Mouse (Mus musculus): ENCODE measurements around the gene Dctn2. TPM values are rescaled to one million over a fixed set of nuclear protein-coding genes. Genes with fewer than 3 reads are reported as not detected.

Gene Dctn2
- total and polyA plus RNA-seq, 3 experiments = 66.3 to 91.9 (median 79.1) TPM

DNA sequence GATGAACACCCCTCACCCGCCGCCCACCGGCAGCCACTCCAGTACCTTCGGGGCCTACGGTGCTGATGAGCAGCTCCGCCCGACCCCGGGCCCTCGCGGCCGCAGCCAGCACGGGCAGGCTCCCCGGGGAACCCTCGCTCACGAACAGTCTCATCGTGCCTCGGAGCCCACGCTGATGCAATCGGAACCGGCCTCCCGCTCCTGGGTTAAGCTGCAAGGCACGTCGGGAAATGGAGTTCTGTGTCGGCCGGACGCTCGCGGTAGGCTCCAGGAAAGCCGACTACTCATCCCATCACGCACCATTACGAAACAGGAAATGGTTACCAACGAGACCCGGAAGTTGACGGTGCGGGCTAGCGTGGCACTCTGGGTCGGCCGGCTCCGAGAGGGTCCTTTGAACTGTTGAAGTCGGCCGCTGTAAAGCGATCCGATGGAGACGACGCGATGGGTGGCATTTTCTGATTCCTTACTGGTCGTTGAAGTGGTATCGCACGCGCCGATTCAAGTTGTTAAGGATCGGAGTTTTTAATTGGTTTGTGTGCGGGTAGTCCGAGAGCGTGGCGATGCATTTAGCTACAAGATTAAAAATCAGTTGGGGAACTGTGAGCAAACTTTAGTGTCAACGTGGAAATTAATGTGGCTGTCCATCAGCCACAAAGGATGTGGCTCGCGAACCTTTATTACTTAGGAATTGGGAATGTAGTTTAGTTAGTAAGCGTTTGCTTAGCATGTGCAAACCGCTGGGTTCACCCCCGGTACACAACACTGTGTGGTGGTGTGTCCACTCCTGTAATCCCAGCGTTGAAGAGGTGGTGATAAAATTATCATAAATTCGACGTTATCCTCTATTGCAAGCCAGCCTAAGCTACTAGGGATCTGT is 45.5 kb downstream of the Dctn2 start, which contains the start of gene Mars:
TSS of gene Mars (minus strand) at position 311 of the 880 bp plus-strand sequence.
- H3K27me3 ChIP-seq (replicated peaks) = no peaks in the 10 kb centered on the region
- dilution Hi-C loops (cut with MboI; ENCODE audit: extremely low pct_ligation_motif_present, extremely low pct_unique_long_range_greater_than_20kb, low sequenced_read_pairs) = no loop called here
- H3K4me3 ChIP-seq (replicated peaks in 1 of 3; ENCODE audit: low read depth in 2 of 3, low read length in 2 of 3, poor library complexity in 1 of 3) = peak within 1 kb of the TSS; percentile 80 to 97 (median 83)
- TF ChIP-seq ZNF384 (IDR thresholded peaks at IDR 0.05; ENCODE audit: low read depth, low read length) (no peak), RCOR1 (conservative IDR thresholded peaks at IDR 0.05; ENCODE audit: low read depth, low read length) (no peak), POLR2A (IDR thresholded peaks at IDR 0.05; ENCODE audit: low read depth, low read length) (peak; percentile 82), SIN3A (IDR thresholded peaks at IDR 0.05; ENCODE audit: low read length) (peak; percentile 93), RAD21 (IDR thresholded peaks at IDR 0.05; ENCODE audit: low read depth, low read length) (no peak), EP300 (IDR thresholded peaks at IDR 0.05; ENCODE audit: low read length) (no peak), NRF1 (IDR thresholded peaks at IDR 0.05; ENCODE audit: low read depth, low read length) (peak; percentile 47), ELF1 (IDR thresholded peaks at IDR 0.05; ENCODE audit: low read depth, low read length) (peak; percentile 96), CHD2 (IDR thresholded peaks at IDR 0.05; ENCODE audit: low read length) (peak; percentile 12; the same call in 1 of the 2 replicates), HCFC1 (IDR thresholded peaks at IDR 0.05; ENCODE audit: low read depth, low read length) (peak; percentile 95), MEF2A (IDR thresholded peaks at IDR 0.05; ENCODE audit: borderline replicate concordance, low read depth, low read length) (peak; percentile 45; the same call in 1 of the 2 replicates), USF1 (IDR thresholded peaks at IDR 0.05; ENCODE audit: low read depth, low read length) (no peak; the same call in 1 of the 2 replicates), NELFE (IDR thresholded peaks at IDR 0.05; ENCODE audit: low read depth, low read length) (peak; percentile 69), USF2 (conservative IDR thresholded peaks at IDR 0.05; ENCODE audit: low read depth, low read length) (no peak; the same call in 1 of the 2 replicates), CTCF (conservative IDR thresholded peaks at IDR 0.05 in 1 of 2, IDR thresholded peaks at IDR 0.05 in 1 of 2; ENCODE audit: low read depth in 2 of 2, low read length in 2 of 2) (no peak), KAT2A (IDR thresholded peaks at IDR 0.05; ENCODE audit: insufficient replicate concordance, low read length) (peak; percentile 92), PAX5 (IDR thresholded peaks at IDR 0.05; ENCODE audit: low read length) (no peak), MAFK (IDR thresholded peaks at IDR 0.05; ENCODE audit: insufficient replicate concordance, low read length) (0 out of 2 replicates have a peak, but pooled peaks have one; percentile 56), ZMIZ1 (IDR thresholded peaks at IDR 0.05; ENCODE audit: low read depth, low read length) (peak; percentile 84), GABPA (IDR thresholded peaks at IDR 0.05; ENCODE audit: insufficient replicate concordance, low read depth, low read length) (peak; percentile 66; the same call in 1 of the 2 replicates), JUND (conservative IDR thresholded peaks at IDR 0.05; ENCODE audit: low read depth, low read length) (no peak), MYC (IDR thresholded peaks at IDR 0.05; ENCODE audit: low read depth, low read length) (peak; percentile 69; the same call in 1 of the 2 replicates), TBP (conservative IDR thresholded peaks at IDR 0.05; ENCODE audit: low read depth, low read length) (0 out of 2 replicates have a peak, but pooled peaks have one; percentile 43), JUN (IDR thresholded peaks at IDR 0.05; ENCODE audit: insufficient read depth, low read depth, low read length) (no peak), MAZ (IDR thresholded peaks at IDR 0.05; ENCODE audit: low read depth, low read length) (peak; percentile 9; the same call in 1 of the 2 replicates), ZKSCAN1 (IDR thresholded peaks at IDR 0.05; ENCODE audit: borderline replicate concordance, low read depth, low read length) (no peak), MXI1 (IDR thresholded peaks at IDR 0.05; ENCODE audit: low read depth, low read length) (peak; percentile 78), E2F4 (IDR thresholded peaks at IDR 0.05; ENCODE audit: insufficient replicate concordance, low read depth, low read length) (no peak; the same call in 1 of the 2 replicates), POLR2AphosphoS2 (IDR thresholded peaks at IDR 0.05; ENCODE audit: low read depth, low read length) (peak; percentile 49; the same call in 1 of the 2 replicates), BHLHE40 (IDR thresholded peaks at IDR 0.05; ENCODE audit: low read depth, low read length) (peak; percentile 50), IRF4 (IDR thresholded peaks at IDR 0.05; ENCODE audit: low read depth, low read length) (peak; percentile 77), ZC3H11A (IDR thresholded peaks at IDR 0.05; ENCODE audit: low read depth, low read length) (no peak), UBTF (IDR thresholded peaks at IDR 0.05; ENCODE audit: low read depth, low read length) (no peak), MAX (IDR thresholded peaks at IDR 0.05; ENCODE audit: low read length) (peak; percentile 90), ETS1 (conservative IDR thresholded peaks at IDR 0.05; ENCODE audit: low read depth, low read length) (peak; percentile 45), SMC3 (IDR thresholded peaks at IDR 0.05; ENCODE audit: low read depth, low read length) (no peak), CHD1 (IDR thresholded peaks at IDR 0.05; ENCODE audit: low read depth, low read length) (peak; percentile 83; the same call in 1 of the 2 replicates), TCF12 (IDR thresholded peaks at IDR 0.05; ENCODE audit: low read depth, low read length) (peak; percentile 72)
- in situ Hi-C loops (cut with MboI; ENCODE audit: low pct_ligation_motif_present, low pct_unique_long_range_greater_than_20kb, low sequenced_read_pairs) = no loop called here
- H3K9me3 ChIP-seq (replicated peaks; ENCODE audit: low read length) = no peaks in the 10 kb centered on the region
- peak; percentile 97 for DNase-seq (ENCODE audit: extremely low read depth)
- H3K79me2 ChIP-seq (replicated peaks; ENCODE audit: control insufficient read depth, extremely low read depth, insufficient read depth, poor library complexity, severe bottlenecking) = peaks cover 19% of the 10 kb centered on the region
- H3K4me1 ChIP-seq (ENCODE audit: control insufficient read depth in 1 of 2, insufficient read depth in 2 of 2) = peaks cover 5 to 17% of the 10 kb centered on the region in 2 experiments
- H3K36me3 ChIP-seq (replicated peaks in 1 of 2; ENCODE audit: control insufficient read depth in 1 of 2, insufficient read depth in 1 of 2, low read length in 1 of 2) = peaks cover 30 to 32% of the 10 kb centered on the region in 2 experiments
- H3K9ac ChIP-seq (ENCODE audit: insufficient read depth, low read depth) = peak within 1 kb of the TSS; percentile 93
- peak within 1 kb of the TSS; percentile 74 for H3K4me2 ChIP-seq (ENCODE audit: insufficient read depth, low read depth, poor library complexity, severe bottlenecking)
- peak within 1 kb of the TSS; percentile 91 for H3K27ac ChIP-seq (ENCODE audit: insufficient read depth, low read depth)
